Mouse (Mus musculus): ENCODE results near the gene Cip2a. TPM values are rescaled to one million over a fixed set of nuclear protein-coding genes. Genes with fewer than 3 reads are reported as not detected.

Cip2a gene
- polyA plus RNA-seq (2015; fragmentation: Nextera tagmentation; extraction: Ambion mirVana): 30.7 TPM in 2 replicates

GRCm38 (mm10) chr16:48993559-48994342 lies at the start of gene Cip2a, which contains the start of gene Dzip3:
Gene Cip2a (plus strand): TSS chr16:48994185.
Gene Dzip3 (minus strand): TSS chr16:48994165.
- peak; percentile 99 for ATAC-seq (ENCODE audit: insufficient number of reproducible peaks, insufficient read depth, low FRiP score, low TSS enrichment, low read depth)
- Histone ChIP-seq H3K9ac (peak within 1 kb of the TSS; percentile 99), H3K4me2 (peak within 1 kb of the TSS; percentile 79), H3K9me3 (no peaks in the 10 kb centered on the region), H3K4me1 (peaks cover 20% of the 10 kb centered on the region), H3K36me3 (peaks cover 3% of the 10 kb centered on the region), H3K4me3 (peak within 1 kb of the TSS; percentile 87), H3K27me3 (no peaks in the 10 kb centered on the region), H3K27ac (peak within 1 kb of the TSS; percentile 96)
- WGBS: under 1% methylated on average over 68 of the region's 74 CpGs

- H3K27me3 ChIP-seq: no peaks in the 10 kb centered on the region
- no peaks in the 10 kb centered on the region for H3K9me3 ChIP-seq
- no peaks in the 10 kb centered on the region for H3K4me1 ChIP-seq
- no peak overlapping the region for H3K9ac ChIP-seq
- no peak overlapping the region for H3K4me2 ChIP-seq
- no peak overlapping the region for H3K4me3 ChIP-seq
- peaks cover 17% of the 10 kb centered on the region for H3K36me3 ChIP-seq
- no peak overlapping the region for H3K27ac ChIP-seq
- no peak for ATAC-seq (ENCODE audit: insufficient number of reproducible peaks, insufficient read depth, low FRiP score, low TSS enrichment, low read depth)
- WGBS: 91% methylated on average over 2 of the region's 2 CpGs
These were observed 21.0 kb upstream of the Cip2a start for GRCm38 (mm10) chr16:48972996-48973395.

GRCm38 (mm10) chr16:48973548-48973947 lies 20.4 kb upstream of the Cip2a start:
- Histone ChIP-seq H3K36me3 (peaks cover 23% of the 10 kb centered on the region), H3K4me2 (no peak overlapping the region), H3K4me1 (no peaks in the 10 kb centered on the region), H3K4me3 (no peak overlapping the region), H3K9ac (no peak overlapping the region), H3K27me3 (no peaks in the 10 kb centered on the region), H3K27ac (no peak overlapping the region), H3K9me3 (no peaks in the 10 kb centered on the region)
- ATAC-seq (ENCODE audit: insufficient number of reproducible peaks, insufficient read depth, low FRiP score, low TSS enrichment, low read depth): no peak
- 94% methylated on average over 1 of the region's 1 CpGs for WGBS

GRCm38 (mm10) chr16:48979965-48980364 lies 14.0 kb upstream of the Cip2a start:
- Histone ChIP-seq H3K4me3 (no peak overlapping the region), H3K27me3 (no peaks in the 10 kb centered on the region), H3K9ac (no peak overlapping the region), H3K4me2 (no peak overlapping the region), H3K4me1 (no peaks in the 10 kb centered on the region), H3K27ac (no peak overlapping the region), H3K9me3 (no peaks in the 10 kb centered on the region), H3K36me3 (peaks cover 25% of the 10 kb centered on the region)
- ATAC-seq (ENCODE audit: insufficient number of reproducible peaks, insufficient read depth, low FRiP score, low TSS enrichment, low read depth): no peak

GRCm38 (mm10) chr16:48985034-48985627 lies 8.9 kb upstream of the Cip2a start:
- Histone ChIP-seq H3K4me2 (no peak overlapping the region), H3K27me3 (no peaks in the 10 kb centered on the region), H3K4me3 (no peak overlapping the region), H3K9me3 (no peaks in the 10 kb centered on the region), H3K9ac (no peak overlapping the region), H3K4me1 (0 out of 2 replicates have a peak, but pooled peaks cover 4% of the 10 kb centered on the region), H3K36me3 (peaks cover 10% of the 10 kb centered on the region), H3K27ac (no peak overlapping the region)
- no peak for ATAC-seq (ENCODE audit: insufficient number of reproducible peaks, insufficient read depth, low FRiP score, low TSS enrichment, low read depth)
- WGBS: 62% methylated on average over 5 of the region's 5 CpGs

GRCm38 (mm10) chr16:48989700-48990099 lies 4.3 kb upstream of the Cip2a start:
- no peak overlapping the region for H3K9ac ChIP-seq
- no peak overlapping the region for H3K4me2 ChIP-seq
- H3K9me3 ChIP-seq: no peaks in the 10 kb centered on the region
- no peak overlapping the region for H3K27ac ChIP-seq
- peaks cover 12% of the 10 kb centered on the region for H3K4me1 ChIP-seq
- H3K27me3 ChIP-seq: no peaks in the 10 kb centered on the region
- ATAC-seq (ENCODE audit: insufficient number of reproducible peaks, insufficient read depth, low FRiP score, low TSS enrichment, low read depth): no peak
- no peak overlapping the region for H3K4me3 ChIP-seq
- peaks cover 3% of the 10 kb centered on the region for H3K36me3 ChIP-seq

GRCm38 (mm10) chr16:48992437-48993230 lies 1.4 kb upstream of the Cip2a start:
- Histone ChIP-seq H3K36me3 (peaks cover 3% of the 10 kb centered on the region), H3K9me3 (no peaks in the 10 kb centered on the region), H3K4me3 (peak overlapping the region; percentile 87), H3K4me2 (peak overlapping the region; percentile 63), H3K27me3 (no peaks in the 10 kb centered on the region), H3K27ac (no peak overlapping the region), H3K9ac (peak overlapping the region; percentile 99), H3K4me1 (peaks cover 20% of the 10 kb centered on the region)
- WGBS: 44% methylated on average over 10 of the region's 10 CpGs
- ATAC-seq (ENCODE audit: insufficient number of reproducible peaks, insufficient read depth, low FRiP score, low TSS enrichment, low read depth): no peak

GRCm38 (mm10) chr16:48993231-48993558 lies 790 bp upstream of the Cip2a start:
- ATAC-seq (ENCODE audit: insufficient number of reproducible peaks, insufficient read depth, low FRiP score, low TSS enrichment, low read depth): no peak
- H3K9ac ChIP-seq: peak overlapping the region; percentile 99
- H3K27ac ChIP-seq: peak overlapping the region; percentile 96
- H3K4me1 ChIP-seq: peaks cover 20% of the 10 kb centered on the region
- WGBS: 3% methylated on average over 9 of the region's 9 CpGs
- H3K27me3 ChIP-seq: no peaks in the 10 kb centered on the region
- H3K4me2 ChIP-seq: peak overlapping the region; percentile 63
- H3K4me3 ChIP-seq: peak overlapping the region; percentile 87
- peaks cover 3% of the 10 kb centered on the region for H3K36me3 ChIP-seq
- H3K9me3 ChIP-seq: no peaks in the 10 kb centered on the region

- H3K27ac ChIP-seq: peak overlapping the region; percentile 55; the same call in 1 of the 2 replicates
- H3K27me3 ChIP-seq: no peaks in the 10 kb centered on the region
- peaks cover 6% of the 10 kb centered on the region for H3K36me3 ChIP-seq
- peak overlapping the region; percentile 99 for H3K9ac ChIP-seq
- no peaks in the 10 kb centered on the region for H3K9me3 ChIP-seq
- ATAC-seq (ENCODE audit: insufficient number of reproducible peaks, insufficient read depth, low FRiP score, low TSS enrichment, low read depth): no peak
- H3K4me2 ChIP-seq: peak overlapping the region; percentile 79
- under 1% methylated on average over 18 of the region's 18 CpGs for WGBS
- H3K4me1 ChIP-seq: peaks cover 20% of the 10 kb centered on the region
- H3K4me3 ChIP-seq: peak overlapping the region; percentile 87
These were observed 333 bp downstream of the Cip2a start for GRCm38 (mm10) chr16:48994343-48994693.

GRCm38 (mm10) chr16:49004151-49004550 lies 10.2 kb downstream of the Cip2a start:
- Histone ChIP-seq H3K4me3 (no peak overlapping the region), H3K4me2 (no peak overlapping the region), H3K27ac (no peak overlapping the region), H3K9ac (no peak overlapping the region), H3K4me1 (no peaks in the 10 kb centered on the region), H3K27me3 (no peaks in the 10 kb centered on the region), H3K36me3 (peaks cover 49% of the 10 kb centered on the region), H3K9me3 (no peaks in the 10 kb centered on the region)
- WGBS: 93% methylated on average over 5 of the region's 5 CpGs
- no peak for ATAC-seq (ENCODE audit: insufficient number of reproducible peaks, insufficient read depth, low FRiP score, low TSS enrichment, low read depth)

- Histone ChIP-seq H3K27ac (no peak overlapping the region), H3K27me3 (no peaks in the 10 kb centered on the region), H3K4me1 (no peaks in the 10 kb centered on the region), H3K9me3 (no peaks in the 10 kb centered on the region), H3K36me3 (peaks cover 26% of the 10 kb centered on the region), H3K9ac (no peak overlapping the region), H3K4me2 (no peak overlapping the region), H3K4me3 (no peak overlapping the region)
- 76% methylated on average over 5 of the region's 5 CpGs for WGBS
- ATAC-seq (ENCODE audit: insufficient number of reproducible peaks, insufficient read depth, low FRiP score, low TSS enrichment, low read depth): no peak
These were observed 22.8 kb downstream of the Cip2a start for GRCm38 (mm10) chr16:49016620-49017332.

Measured in embryonic facial prominence, embryonic 13.5 days (tissue).